In the genomic region with DNA sequence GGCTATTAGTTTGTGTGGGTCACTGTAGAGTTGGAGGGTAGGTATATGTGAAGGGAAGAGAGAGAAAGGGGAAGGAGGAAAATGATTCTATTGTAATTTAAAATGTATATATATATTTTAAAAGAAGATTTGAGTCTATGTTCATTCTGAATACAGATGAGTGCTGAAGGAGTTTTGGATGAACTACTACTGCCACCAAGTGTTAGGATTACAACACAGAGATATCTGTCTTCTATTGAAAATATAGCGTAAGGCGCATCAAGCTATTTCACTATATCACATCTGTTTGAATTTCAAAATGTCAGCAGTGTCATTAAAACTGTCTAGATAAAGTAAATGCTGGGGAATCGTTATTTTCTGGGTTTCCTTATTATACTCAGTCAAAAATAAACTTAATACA, we compare ENCODE assay signal across 16 mouse cellular contexts. TPM values are rescaled to one million over a fixed set of nuclear protein-coding genes. Genes with fewer than 3 reads are reported as not detected.
DNase-seq lines count a peak whose midpoint lies in the region; ATAC-seq and TF ChIP-seq lines count a peak whose summit lies in the region.
"Had no signal": no experiment of that assay in that cellular context is flagged by ENCODE, and none has a peak within 500 bp of the region (broad histone marks: within the 10 kb centered on the region; RNA-seq: fewer than 3 reads in every experiment).

No protein-coding gene starts in this region.

- ATAC-seq in forebrain, embryonic 14.5 days, result peak; percentile 57; the same call in 1 of the 2 replicates
- ATAC-seq in forebrain, embryonic 11.5 days (replicated peaks; ENCODE audit: low FRiP score), result no peak
- no peak for ATAC-seq in kidney, postnatal 0 days (replicated peaks; ENCODE audit: low FRiP score, low read depth)
- ATAC-seq in kidney, embryonic 15.5 days (replicated peaks; ENCODE audit: low FRiP score), result no peak
- peak; percentile 50; the same call in 1 of the 2 replicates for ATAC-seq in neural tube, embryonic 15.5 days (ENCODE audit: low FRiP score)
- ATAC-seq in midbrain, postnatal 0 days (ENCODE audit: low FRiP score), result peak; percentile 47; the same call in 1 of the 2 replicates
- ATAC-seq: liver, embryonic 12.5 days; Patski had no signal

- no peak overlapping the region for H3K4me2 ChIP-seq in forebrain, embryonic 14.5 days (ENCODE audit: low read length)
- no peak overlapping the region for H3K4me2 ChIP-seq in forebrain, embryonic 11.5 days (ENCODE audit: low read depth, low read length, severe bottlenecking)
- no peak overlapping the region for H3K4me2 ChIP-seq in kidney, postnatal 0 days (ENCODE audit: low read length)
- no peak overlapping the region for H3K4me2 ChIP-seq in kidney, embryonic 15.5 days
- no peak overlapping the region for H3K4me2 ChIP-seq in neural tube, embryonic 15.5 days
- no peak overlapping the region for H3K4me2 ChIP-seq in midbrain, postnatal 0 days (ENCODE audit: low read depth, low read length, poor library complexity, severe bottlenecking)
- H3K4me2 ChIP-seq: embryonic facial prominence, embryonic 13.5 days; liver, embryonic 12.5 days had no signal

- no peak overlapping the region for H3K4me3 ChIP-seq in forebrain, embryonic 14.5 days (ENCODE audit: low read depth, low read length)
- H3K4me3 ChIP-seq in forebrain, embryonic 11.5 days (ENCODE audit: low read depth, low read length), result no peak overlapping the region
- H3K4me3 ChIP-seq in kidney, postnatal 0 days (replicated peaks; ENCODE audit: low read depth, low read length), result no peak overlapping the region
- H3K4me3 ChIP-seq in kidney, embryonic 15.5 days (replicated peaks), result no peak overlapping the region
- no peak overlapping the region for H3K4me3 ChIP-seq in neural tube, embryonic 15.5 days (replicated peaks)
- H3K4me3 ChIP-seq in midbrain, postnatal 0 days (ENCODE audit: low read depth, low read length), result no peak overlapping the region
- H3K4me3 ChIP-seq: embryonic facial prominence, embryonic 13.5 days; liver, embryonic 12.5 days had no signal

- no peaks in the 10 kb centered on the region for H3K27me3 ChIP-seq in forebrain, embryonic 14.5 days (replicated peaks; ENCODE audit: control insufficient read depth, insufficient read depth, low read length)
- H3K27me3 ChIP-seq in forebrain, embryonic 11.5 days (ENCODE audit: control insufficient read depth, insufficient read depth, low read length), result no peaks in the 10 kb centered on the region
- no peaks in the 10 kb centered on the region for H3K27me3 ChIP-seq in kidney, postnatal 0 days (ENCODE audit: insufficient read depth, low read length)
- H3K27me3 ChIP-seq in kidney, embryonic 15.5 days, result no peaks in the 10 kb centered on the region
- H3K27me3 ChIP-seq in neural tube, embryonic 15.5 days (replicated peaks), result no peaks in the 10 kb centered on the region
- H3K27me3 ChIP-seq in midbrain, postnatal 0 days (ENCODE audit: insufficient read depth, low read length), result no peaks in the 10 kb centered on the region
- H3K27me3 ChIP-seq: embryonic facial prominence, embryonic 13.5 days; liver, embryonic 12.5 days; Patski had no signal

- peak; percentile 62 for TF ChIP-seq CTCF in kidney, postnatal 0 days (IDR thresholded peaks at IDR 0.05; ENCODE audit: low read depth)
- peak; percentile 75 for TF ChIP-seq CTCF in midbrain, postnatal 0 days (IDR thresholded peaks at IDR 0.05)

- peak; percentile 74 for DNase-seq in forebrain, embryonic 14.5 days (ENCODE audit: low spot score)
- no peak for DNase-seq in forebrain, embryonic 11.5 days (ENCODE audit: low spot score)
- peak; percentile 60 for DNase-seq in kidney, postnatal 0 days (ENCODE audit: low spot score)
- no peak for DNase-seq in neural tube, embryonic 10.5 days (ENCODE audit: extremely low spot score, low spot score)
- DNase-seq in midbrain, postnatal 0 days (ENCODE audit: low spot score), result peak; percentile 72
- no peak for DNase-seq in T-cell, adult 2 months (ENCODE audit: low spot score)
- DNase-seq: adrenal gland, postnatal 10 days; heart, postnatal 36 days; kidney, adult 18-20 months had no signal

- H3K9ac ChIP-seq in forebrain, embryonic 14.5 days (ENCODE audit: low read length), result no peak overlapping the region
- no peak overlapping the region for H3K9ac ChIP-seq in forebrain, embryonic 11.5 days (ENCODE audit: low read length)
- no peak overlapping the region for H3K9ac ChIP-seq in kidney, postnatal 0 days (ENCODE audit: low read depth, low read length)
- no peak overlapping the region for H3K9ac ChIP-seq in kidney, embryonic 15.5 days
- no peak overlapping the region for H3K9ac ChIP-seq in neural tube, embryonic 15.5 days (replicated peaks)
- no peak overlapping the region for H3K9ac ChIP-seq in midbrain, postnatal 0 days (replicated peaks; ENCODE audit: low read length, poor library complexity, severe bottlenecking)
- H3K9ac ChIP-seq: embryonic facial prominence, embryonic 13.5 days; liver, embryonic 12.5 days had no signal

- H3K9me3 ChIP-seq in forebrain, embryonic 14.5 days (replicated peaks; ENCODE audit: control insufficient read depth, low read length), result no peaks in the 10 kb centered on the region
- no peaks in the 10 kb centered on the region for H3K9me3 ChIP-seq in forebrain, embryonic 11.5 days (ENCODE audit: control insufficient read depth, low read length)
- H3K9me3 ChIP-seq in kidney, postnatal 0 days (replicated peaks; ENCODE audit: low read length), result no peaks in the 10 kb centered on the region
- H3K9me3 ChIP-seq in kidney, embryonic 15.5 days (replicated peaks), result no peaks in the 10 kb centered on the region
- H3K9me3 ChIP-seq in neural tube, embryonic 15.5 days (replicated peaks), result no peaks in the 10 kb centered on the region
- H3K9me3 ChIP-seq in midbrain, postnatal 0 days (ENCODE audit: low read length), result no peaks in the 10 kb centered on the region

- no peak overlapping the region for H3K27ac ChIP-seq in forebrain, embryonic 14.5 days (ENCODE audit: low read depth, low read length)
- no peak overlapping the region for H3K27ac ChIP-seq in forebrain, embryonic 11.5 days (ENCODE audit: low read depth, low read length)
- H3K27ac ChIP-seq in kidney, postnatal 0 days, result no peak overlapping the region
- H3K27ac ChIP-seq in kidney, embryonic 15.5 days, result no peak overlapping the region
- no peak overlapping the region for H3K27ac ChIP-seq in neural tube, embryonic 15.5 days (replicated peaks)
- H3K27ac ChIP-seq in midbrain, postnatal 0 days (ENCODE audit: low read depth, low read length), result no peak overlapping the region
- H3K27ac ChIP-seq: embryonic facial prominence, embryonic 13.5 days; liver, embryonic 12.5 days had no signal

- H3K36me3 ChIP-seq in forebrain, embryonic 14.5 days (ENCODE audit: control insufficient read depth, insufficient read depth, low read length), result no peaks in the 10 kb centered on the region
- H3K36me3 ChIP-seq in forebrain, embryonic 11.5 days (ENCODE audit: control insufficient read depth, insufficient read depth, low read length), result no peaks in the 10 kb centered on the region
- no peaks in the 10 kb centered on the region for H3K36me3 ChIP-seq in kidney, postnatal 0 days (ENCODE audit: insufficient read depth, low read length)
- H3K36me3 ChIP-seq in kidney, embryonic 15.5 days, result no peaks in the 10 kb centered on the region
- no peaks in the 10 kb centered on the region for H3K36me3 ChIP-seq in neural tube, embryonic 15.5 days
- H3K36me3 ChIP-seq in midbrain, postnatal 0 days (ENCODE audit: insufficient read depth, low read length), result no peaks in the 10 kb centered on the region
- H3K36me3 ChIP-seq: embryonic facial prominence, embryonic 13.5 days; liver, embryonic 12.5 days had no signal

- WGBS in forebrain, embryonic 14.5 days, result 85% methylated on average over 3 of the region's 3 CpGs
- 84% methylated on average over 3 of the region's 3 CpGs for WGBS in forebrain, embryonic 11.5 days
- 59% methylated on average over 3 of the region's 3 CpGs for WGBS in kidney, postnatal 0 days
- 75% methylated on average over 3 of the region's 3 CpGs for WGBS in kidney, embryonic 15.5 days
- 71% methylated on average over 3 of the region's 3 CpGs for WGBS in neural tube, embryonic 15.5 days
- 64% methylated on average over 3 of the region's 3 CpGs for WGBS in midbrain, postnatal 0 days

- no peaks in the 10 kb centered on the region for H3K4me1 ChIP-seq in forebrain, embryonic 14.5 days (ENCODE audit: control insufficient read depth, insufficient read depth, low read length)
- no peaks in the 10 kb centered on the region for H3K4me1 ChIP-seq in forebrain, embryonic 11.5 days (replicated peaks; ENCODE audit: control insufficient read depth, insufficient read depth, low read length)
- no peaks in the 10 kb centered on the region for H3K4me1 ChIP-seq in kidney, postnatal 0 days (replicated peaks; ENCODE audit: insufficient read depth, low read length)
- no peaks in the 10 kb centered on the region for H3K4me1 ChIP-seq in kidney, embryonic 15.5 days
- no peaks in the 10 kb centered on the region for H3K4me1 ChIP-seq in neural tube, embryonic 15.5 days
- H3K4me1 ChIP-seq in midbrain, postnatal 0 days (ENCODE audit: insufficient read depth, low read length), result no peaks in the 10 kb centered on the region
- H3K4me1 ChIP-seq: liver, embryonic 12.5 days had no signal

RNA-seq across cellular contexts. Expression of a gene that starts 3.4 kb away (rescaled TPM):
- polyA plus RNA-seq in forebrain, embryonic 14.5 days (2014; fragmentation: Nextera tagmentation; extraction: Ambion mirVana), result not detected in 2 replicates
- polyA plus RNA-seq in forebrain, embryonic 11.5 days (2014; fragmentation: Nextera tagmentation; extraction: Ambion mirVana), result not detected in 2 replicates
- not detected in 2 replicates for polyA plus RNA-seq in kidney, postnatal 0 days (2015; fragmentation: Nextera tagmentation; extraction: Ambion mirVana)
- not detected in 2 replicates for polyA plus RNA-seq in kidney, embryonic 15.5 days (2015; fragmentation: Nextera tagmentation; extraction: Ambion mirVana)
- polyA plus RNA-seq in neural tube, embryonic 15.5 days (2015; fragmentation: Nextera tagmentation; extraction: Ambion mirVana), result not detected in 2 replicates
- total RNA-seq in midbrain, postnatal 0 days (2014; rRNA removed), result not detected in 2 replicates
- not detected in 2 replicates for polyA plus RNA-seq in midbrain, postnatal 0 days (2015; fragmentation: Nextera tagmentation; extraction: Ambion mirVana)
- total RNA-seq: adrenal gland, postnatal 10 days; heart, adult 18-20 months; heart, postnatal 36 days; left cerebral cortex, postnatal 10 days had no signal
- polyA plus RNA-seq: embryonic facial prominence, embryonic 13.5 days; liver, embryonic 12.5 days; Patski had no signal

RNA-seq across cellular contexts. Expression of a gene that starts 37.1 kb away (rescaled TPM):
- not detected in 2 replicates for polyA plus RNA-seq in forebrain, embryonic 14.5 days (2014; fragmentation: Nextera tagmentation; extraction: Ambion mirVana)
- not detected in 2 replicates for polyA plus RNA-seq in forebrain, embryonic 11.5 days (2014; fragmentation: Nextera tagmentation; extraction: Ambion mirVana)
- not detected in 2 replicates for polyA plus RNA-seq in kidney, postnatal 0 days (2015; fragmentation: Nextera tagmentation; extraction: Ambion mirVana)
- polyA plus RNA-seq in kidney, embryonic 15.5 days (2015; fragmentation: Nextera tagmentation; extraction: Ambion mirVana), result not detected in 2 replicates
- polyA plus RNA-seq in neural tube, embryonic 15.5 days (2015; fragmentation: Nextera tagmentation; extraction: Ambion mirVana), result not detected in 2 replicates
- total RNA-seq in midbrain, postnatal 0 days (2014; rRNA removed), result 0.11 TPM in 1 of 2 replicates, not detected in the other
- polyA plus RNA-seq in midbrain, postnatal 0 days (2015; fragmentation: Nextera tagmentation; extraction: Ambion mirVana), result not detected in 2 replicates
- total RNA-seq: adrenal gland, postnatal 10 days; heart, adult 18-20 months; heart, postnatal 36 days had no signal
- polyA plus RNA-seq: embryonic facial prominence, embryonic 13.5 days; liver, embryonic 12.5 days; Patski had no signal

RNA-seq across cellular contexts. Expression of a gene that starts 45.6 kb away (rescaled TPM):
- 0.94 and 1.0 TPM in 2 replicates for polyA plus RNA-seq in forebrain, embryonic 14.5 days (2014; fragmentation: Nextera tagmentation; extraction: Ambion mirVana)
- 3.2 and 3.5 TPM in 2 replicates for polyA plus RNA-seq in forebrain, embryonic 11.5 days (2014; fragmentation: Nextera tagmentation; extraction: Ambion mirVana)
- polyA plus RNA-seq in kidney, postnatal 0 days (2015; fragmentation: Nextera tagmentation; extraction: Ambion mirVana), result 0.08 TPM in 1 of 2 replicates, not detected in the other
- polyA plus RNA-seq in kidney, embryonic 15.5 days (2015; fragmentation: Nextera tagmentation; extraction: Ambion mirVana), result 0.53 and 0.66 TPM in 2 replicates
- 1.5 and 5.4 TPM in 2 replicates for polyA plus RNA-seq in neural tube, embryonic 15.5 days (2015; fragmentation: Nextera tagmentation; extraction: Ambion mirVana)
- total RNA-seq in midbrain, postnatal 0 days (2014; rRNA removed), result 0.55 and 0.57 TPM in 2 replicates
- 0.54 and 0.98 TPM in 2 replicates for polyA plus RNA-seq in midbrain, postnatal 0 days (2015; fragmentation: Nextera tagmentation; extraction: Ambion mirVana)
- polyA plus RNA-seq: Patski had no signal

Comparison
In these comparisons a context has a peak if more than half of its experiments do, and no peak if none do; other contexts are left out.
1. ATAC-seq: peak in forebrain, embryonic 14.5 days (single experiment), neural tube, embryonic 15.5 days (single experiment) and midbrain, postnatal 0 days (single experiment); none in forebrain, embryonic 11.5 days (single experiment), kidney, postnatal 0 days (single experiment) and kidney, embryonic 15.5 days (single experiment).
2. DNase-seq: peak in forebrain, embryonic 14.5 days (single experiment), kidney, postnatal 0 days (single experiment) and midbrain, postnatal 0 days (single experiment); none in forebrain, embryonic 11.5 days (single experiment), neural tube, embryonic 10.5 days (single experiment) and T-cell, adult 2 months (single experiment).